Mouse (Mus musculus) embryonic stem cell, embryonic (primary cell): ENCODE results near the gene Tmod1.

Experiments used
- CTCF ChIA-PET, 4 experiments: fragments of 300-600 bp in 2 of 4; fragments of 350-600 bp in 2 of 4; sonication (Branson Sonifier 250); formaldehyde crosslinking; loops; one replicate each; lab custom pipeline; 2022; ENCODE audit warnings: inconsistent platforms in 2 of 4; lab: Charles Lee
- POLR2A ChIA-PET, 4 experiments: fragments of 300-600 bp in 2 of 4; fragments of 350-600 bp in 2 of 4; sonication (Branson Sonifier 250); formaldehyde crosslinking; loops; one replicate each; lab custom pipeline; 2022; ENCODE audit warnings: antibody characterized with exemption in 4 of 4, inconsistent platforms in 1 of 4; lab: Charles Lee

Tmod1 gene

GRCm38 (mm10) chr4:46144323-46144722 is 105.6 kb downstream of the Tmod1 start:
- ChIA-PET CTCF (interaction anchor here in 2 of 4 experiments (1.1 to 1.5 kb wide), 7 partner anchors 9 to 172 kb away, joined by 3 to 6 read pairs (median 4); no protein-coding TSS in a partner anchor), POLR2A (interaction anchor here in 2 of 4 experiments (0.6 to 1.5 kb wide), 4 partner anchors 8 to 21 kb away, joined by 3 to 4 read pairs (median 4); no protein-coding TSS in a partner anchor)

- ChIA-PET POLR2A (interaction anchor here in 1 of 4 experiments (1.6 kb wide), 1 partner anchor 27 kb away, joined by 3 read pairs; no protein-coding TSS in a partner anchor), CTCF (no interaction called here)
Measured at GRCm38 (mm10) chr4:46146881-46147280, 108.1 kb downstream of the Tmod1 start.

GRCm38 (mm10) chr4:46151903-46152544 is 113.3 kb downstream of the Tmod1 start:
- CTCF ChIA-PET, result interaction anchor here in 1 of 4 experiments (1.7 kb wide), 1 partner anchor 8 kb away, joined by 6 read pairs; no protein-coding TSS in a partner anchor
- POLR2A ChIA-PET, result interaction anchor here in 2 of 4 experiments (0.6 to 1.3 kb wide), 2 partner anchors 8 to 26 kb away, joined by 3 to 4 read pairs; no protein-coding TSS in a partner anchor

- ChIA-PET POLR2A (interaction anchor here in 2 of 4 experiments (0.6 to 1.4 kb wide), 4 partner anchors 10 to 29 kb away, joined by 4 read pairs; no protein-coding TSS in a partner anchor), CTCF (interaction anchor here in 1 of 4 experiments (1.5 kb wide), 1 partner anchor 12 kb away, joined by 3 read pairs; no protein-coding TSS in a partner anchor)
Measured at GRCm38 (mm10) chr4:46164027-46164426, 125.3 kb downstream of the Tmod1 start.
